Mouse (Mus musculus): ENCODE data around the gene Slc38a4.

Slc38a4 gene

GRCm38 (mm10) chr15:97054131-97054530, 1.6 kb downstream of the Slc38a4 start:
- DNase-seq (ENCODE audit: low spot score in 2 of 2): no peak

DNA sequence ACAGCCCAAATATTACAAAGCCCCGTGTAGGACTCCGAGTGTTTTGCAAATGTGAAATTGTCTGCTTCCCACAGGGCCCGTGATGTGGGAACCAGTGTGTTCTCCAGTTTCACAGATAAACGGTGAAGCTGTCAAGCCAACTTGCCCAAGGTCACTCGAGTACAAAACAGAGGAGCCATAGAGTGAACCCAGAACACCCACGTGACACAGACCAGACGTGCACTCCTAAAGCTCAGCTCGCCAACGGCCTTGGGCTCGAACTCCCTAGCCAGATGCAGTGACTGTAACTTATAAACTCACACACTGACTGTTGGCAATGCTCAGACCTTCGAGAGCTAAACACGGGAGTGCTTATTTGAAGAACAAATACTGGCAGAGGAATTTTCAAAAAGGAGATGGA, 5.3 kb downstream of the Slc38a4 start:
- DNase-seq (ENCODE audit: low spot score in 2 of 2): no peak

- DNase-seq (ENCODE audit: low spot score in 2 of 2): no peak
Observed at GRCm38 (mm10) chr15:97050011-97050410, 5.7 kb downstream of the Slc38a4 start.

DNA sequence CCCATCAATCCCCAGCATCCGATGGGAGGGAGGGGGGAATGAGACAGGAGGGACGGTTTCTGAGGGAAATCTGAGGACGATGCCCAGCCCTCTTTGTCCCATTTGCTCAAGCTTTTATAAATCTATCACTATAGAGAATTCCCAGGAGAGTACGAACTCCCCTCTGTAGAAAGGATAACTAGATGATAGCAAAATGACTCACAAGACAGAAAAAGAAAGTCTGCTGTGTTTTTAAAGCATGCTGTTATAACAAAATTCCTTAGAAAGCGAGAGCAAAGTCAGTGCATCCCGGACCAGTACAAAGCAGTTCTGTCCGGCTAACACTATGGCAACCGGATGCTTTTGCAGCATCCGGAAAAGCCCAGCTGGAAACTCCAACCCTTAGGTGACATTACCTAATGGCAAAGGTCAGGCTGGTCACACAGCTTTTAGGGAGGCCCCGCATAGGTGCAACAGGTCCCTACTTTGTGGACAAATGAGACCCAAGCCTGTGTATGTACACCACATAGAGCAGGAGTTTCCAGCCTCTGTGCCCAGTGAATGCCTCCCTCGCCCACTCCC, 6.4 kb downstream of the Slc38a4 start:
- DNase-seq (ENCODE audit: low spot score in 2 of 2): no peak

- DNase-seq (ENCODE audit: low spot score in 2 of 2): no peak
Observed at GRCm38 (mm10) chr15:97048267-97048666, 7.5 kb downstream of the Slc38a4 start.

- DNase-seq (ENCODE audit: low spot score in 2 of 2): no peak
Observed at GRCm38 (mm10) chr15:97043921-97044320, 11.8 kb downstream of the Slc38a4 start.

- no peak for DNase-seq (ENCODE audit: low spot score in 2 of 2)
Observed at GRCm38 (mm10) chr15:97042001-97042491, 13.7 kb downstream of the Slc38a4 start.

- DNase-seq (ENCODE audit: low spot score in 2 of 2): no peak
Observed at GRCm38 (mm10) chr15:97041182-97041581, 14.6 kb downstream of the Slc38a4 start.

DNA sequence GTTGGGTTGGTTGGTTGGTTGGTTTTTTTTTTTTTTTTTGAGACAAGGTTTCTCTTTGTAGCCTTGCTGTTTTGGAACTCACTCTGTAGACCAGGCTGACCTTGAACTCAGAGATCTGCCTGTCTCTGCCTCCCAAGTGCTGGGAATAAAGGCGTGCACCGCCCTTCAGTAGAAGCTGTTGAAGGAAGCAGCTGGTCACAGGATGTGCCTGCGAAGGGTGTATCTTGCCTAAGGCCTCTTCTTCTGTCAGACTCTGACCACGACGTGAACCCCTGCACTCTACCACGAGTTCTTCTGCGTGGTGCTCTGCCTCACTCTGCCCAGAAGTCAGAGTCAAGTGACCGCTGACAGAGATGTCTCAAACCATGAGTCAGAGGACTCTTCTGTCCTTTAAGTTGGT, 18.0 kb downstream of the Slc38a4 start:
- no peak for DNase-seq (ENCODE audit: low spot score in 2 of 2)

DNA sequence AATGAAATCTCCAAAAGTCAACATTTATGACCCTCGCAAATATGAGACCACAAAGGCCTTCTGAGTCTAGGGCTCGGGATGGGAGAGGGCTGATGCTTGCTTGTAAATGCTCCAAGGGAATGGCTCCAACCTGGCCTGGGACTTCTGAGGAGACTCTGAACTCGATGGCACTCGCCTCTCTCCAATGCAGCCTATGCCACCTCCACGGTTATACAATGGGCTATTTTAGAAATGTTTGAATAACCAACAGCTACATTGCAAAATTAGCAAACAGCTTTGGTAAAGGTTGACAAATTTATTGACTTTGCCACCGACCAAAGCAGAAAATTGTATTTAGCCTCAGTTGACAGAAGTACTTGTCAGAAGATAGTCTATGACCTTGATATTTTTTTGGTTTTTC, 19.9 kb downstream of the Slc38a4 start:
- no peak for DNase-seq (ENCODE audit: low spot score in 2 of 2)

- DNase-seq (ENCODE audit: low spot score in 2 of 2): no peak
Observed at GRCm38 (mm10) chr15:97033485-97033991, 22.2 kb downstream of the Slc38a4 start.

GRCm38 (mm10) chr15:97031886-97032285, 23.9 kb downstream of the Slc38a4 start:
- no peak for DNase-seq (ENCODE audit: low spot score in 2 of 2)

DNA sequence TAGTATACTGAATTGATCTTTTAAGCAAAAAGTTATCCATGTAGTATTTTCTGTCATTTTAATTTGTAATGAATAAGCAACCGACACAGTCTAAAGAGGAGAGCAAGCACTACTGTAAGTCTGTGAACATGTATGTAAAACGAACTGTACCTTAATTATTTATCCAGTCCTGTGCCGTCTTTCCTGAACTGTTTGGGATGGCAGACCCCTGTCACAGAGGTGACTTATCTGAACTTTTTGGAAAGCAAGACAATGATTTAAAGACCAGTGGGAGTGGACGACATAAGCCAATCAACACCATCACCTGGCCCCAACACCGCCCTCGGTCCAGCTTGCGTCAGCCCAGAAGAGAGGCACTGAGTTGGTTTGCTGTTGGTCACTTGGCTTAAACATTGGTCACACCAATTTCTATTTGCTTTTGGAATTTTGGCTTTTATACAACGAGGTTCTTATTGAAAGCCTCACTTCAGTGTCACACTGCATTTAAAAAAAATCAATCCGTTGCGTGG, 24.7 kb downstream of the Slc38a4 start:
- DNase-seq (ENCODE audit: low spot score in 2 of 2): no peak

GRCm38 (mm10) chr15:97030136-97030535, 25.6 kb downstream of the Slc38a4 start:
- no peak for DNase-seq (ENCODE audit: low spot score in 2 of 2)

DNA sequence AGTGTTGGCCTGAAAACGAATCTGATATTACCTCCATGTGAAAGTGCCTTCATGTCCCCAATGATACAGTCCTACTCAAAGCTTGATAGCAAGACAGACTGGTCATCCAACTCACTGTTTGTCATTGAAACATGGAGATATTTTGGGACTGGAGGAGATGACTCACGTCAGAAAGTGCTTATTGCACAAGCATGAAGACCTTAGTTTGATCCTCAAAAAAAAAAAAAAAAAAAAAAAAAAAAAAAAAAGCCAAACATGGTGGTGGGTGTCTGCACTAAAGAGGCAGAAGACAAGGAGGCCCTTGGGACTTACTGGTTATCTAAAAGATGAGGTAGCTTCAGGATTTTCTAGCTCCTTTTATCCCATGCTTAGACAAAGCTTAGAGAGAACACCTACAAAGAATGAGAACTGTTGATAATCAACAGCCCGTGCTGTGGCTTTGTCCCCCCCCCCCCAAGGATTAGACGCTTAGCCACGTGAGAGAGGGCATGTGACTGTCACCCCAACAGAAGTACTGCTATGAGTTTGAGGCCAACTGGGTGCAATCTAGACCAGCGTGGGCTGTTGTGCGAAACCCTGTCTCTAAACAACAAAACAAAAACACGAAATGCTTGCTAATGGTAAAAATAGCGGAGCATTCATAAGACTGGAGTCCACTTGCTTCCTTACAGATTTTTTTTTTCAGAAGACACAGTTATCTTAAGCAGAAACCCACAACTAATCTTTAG, 26.5 kb downstream of the Slc38a4 start:
- DNase-seq (ENCODE audit: low spot score in 2 of 2): no peak

GRCm38 (mm10) chr15:97028651-97029050, 27.1 kb downstream of the Slc38a4 start:
- DNase-seq (ENCODE audit: low spot score in 2 of 2): no peak

- no peak for DNase-seq (ENCODE audit: low spot score in 2 of 2)
Observed at GRCm38 (mm10) chr15:97028046-97028634, 27.6 kb downstream of the Slc38a4 start.

DNA sequence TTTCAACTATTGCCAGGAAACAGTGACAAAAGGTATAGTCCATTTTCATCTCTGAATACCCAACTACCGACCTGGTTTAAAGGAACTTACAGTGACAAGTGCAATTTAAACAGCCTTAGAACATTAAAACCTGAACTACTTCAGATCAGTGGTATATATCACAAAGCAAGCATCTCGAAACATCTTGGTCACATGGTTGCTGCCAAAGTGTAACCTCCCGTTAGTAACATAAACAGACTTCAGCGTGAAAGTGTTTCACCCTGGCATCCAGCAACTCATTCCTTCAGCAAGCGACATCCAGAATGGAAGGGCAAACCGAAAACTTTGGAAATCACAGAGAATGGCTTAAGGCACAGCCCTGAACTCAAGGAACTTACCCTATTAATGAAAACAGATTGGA, 29.1 kb downstream of the Slc38a4 start:
- no peak for DNase-seq (ENCODE audit: low spot score in 2 of 2)

DNA sequence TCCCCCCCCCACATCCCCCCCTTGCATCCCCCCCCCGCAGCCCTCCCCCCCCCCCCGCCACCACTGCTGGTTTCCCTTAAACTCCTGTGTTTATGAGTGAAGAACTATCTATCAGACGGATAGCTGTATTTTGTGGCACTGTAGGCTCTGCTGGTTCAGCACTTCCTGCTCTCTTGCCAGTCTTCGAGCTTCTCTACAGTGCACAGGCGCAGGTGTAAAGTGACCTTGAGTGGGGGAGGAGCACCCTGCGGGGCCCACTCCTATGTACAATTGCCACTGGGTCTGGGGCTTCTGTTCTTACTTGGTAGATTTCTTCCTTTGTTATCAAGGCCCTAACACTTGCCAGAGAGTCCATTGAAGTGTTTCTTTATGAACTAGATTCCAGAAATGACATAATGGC, 33.0 kb downstream of the Slc38a4 start:
- no peak for DNase-seq (ENCODE audit: low spot score in 2 of 2)

- no peak for DNase-seq (ENCODE audit: low spot score in 2 of 2)
Observed at GRCm38 (mm10) chr15:97022213-97022612, 33.5 kb downstream of the Slc38a4 start.

DNA sequence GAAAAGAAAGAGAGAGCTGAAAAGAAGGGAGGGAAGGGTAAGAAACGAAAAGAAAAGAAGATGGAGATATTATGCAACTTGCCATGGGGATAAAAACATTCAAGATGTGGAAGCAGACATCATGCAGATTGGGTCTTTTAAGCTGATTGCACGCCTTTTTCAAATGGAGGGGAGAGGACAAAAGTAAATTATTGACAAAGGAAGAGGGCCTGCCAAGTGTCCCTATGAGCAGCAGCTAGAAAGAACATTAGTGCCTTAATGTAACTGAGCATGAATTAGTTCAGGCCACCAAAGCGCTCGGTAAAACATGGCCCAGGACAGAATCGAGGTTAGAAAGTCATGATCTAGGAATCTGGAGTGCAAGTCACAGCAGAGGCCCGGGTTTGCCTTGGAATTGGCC, 35.5 kb downstream of the Slc38a4 start:
- no peak for DNase-seq (ENCODE audit: low spot score in 2 of 2)

DNA sequence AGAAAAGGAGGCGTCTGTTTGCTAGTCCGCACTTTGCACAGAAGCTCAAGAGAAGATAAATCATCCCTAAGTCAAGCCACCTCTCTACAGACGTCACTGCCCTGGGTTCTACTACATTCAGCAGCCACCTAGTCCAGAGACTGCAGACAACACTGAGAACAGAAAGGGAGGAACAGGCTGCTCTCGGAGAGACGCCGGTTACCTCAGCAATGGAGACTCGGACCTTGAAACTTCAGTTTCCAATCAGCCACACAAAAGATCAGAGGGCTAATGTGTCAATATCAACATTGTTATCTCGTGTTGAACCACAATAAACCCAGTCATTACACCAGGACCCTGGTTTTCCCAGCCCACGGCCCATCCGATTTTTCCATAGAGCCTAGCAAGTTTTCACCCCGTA, 36.4 kb downstream of the Slc38a4 start:
- no peak for DNase-seq (ENCODE audit: low spot score in 2 of 2)

GRCm38 (mm10) chr15:97017195-97017594, 38.6 kb downstream of the Slc38a4 start:
- no peak for DNase-seq (ENCODE audit: low spot score in 2 of 2)
